Mouse (Mus musculus) NIH3T3 (cell line): ENCODE data around the gene Zc2hc1b.

ENCODE experiments used
- DNase-seq: peaks from one replicate; pipeline ENCODE4 v3.0.0-alpha.2; 2012; ENCODE audit warnings: low read depth

Zc2hc1b gene

DNA sequence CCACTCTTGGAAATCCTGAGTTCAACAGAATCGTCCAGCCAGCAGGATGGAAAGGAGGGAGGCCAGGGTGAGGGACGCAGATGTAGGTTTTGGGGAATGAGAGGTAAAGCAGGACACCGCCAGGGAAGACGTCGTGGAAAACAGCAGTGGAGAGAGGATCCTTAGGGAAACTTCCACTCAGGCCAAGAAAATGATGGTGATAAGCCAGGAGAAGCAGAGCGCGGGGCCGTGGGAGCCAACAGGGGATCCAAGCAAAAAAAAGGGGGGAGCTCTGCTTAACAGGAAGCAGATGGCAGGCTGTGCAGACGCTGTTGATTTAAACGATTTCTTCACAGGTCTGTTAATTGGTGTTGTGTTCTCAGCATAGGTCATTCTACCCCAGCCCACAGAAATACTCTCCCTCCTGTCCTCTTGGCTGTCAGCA is 5.0 kb downstream of the Zc2hc1b start:
- DNase-seq, result peak; percentile 23

DNA sequence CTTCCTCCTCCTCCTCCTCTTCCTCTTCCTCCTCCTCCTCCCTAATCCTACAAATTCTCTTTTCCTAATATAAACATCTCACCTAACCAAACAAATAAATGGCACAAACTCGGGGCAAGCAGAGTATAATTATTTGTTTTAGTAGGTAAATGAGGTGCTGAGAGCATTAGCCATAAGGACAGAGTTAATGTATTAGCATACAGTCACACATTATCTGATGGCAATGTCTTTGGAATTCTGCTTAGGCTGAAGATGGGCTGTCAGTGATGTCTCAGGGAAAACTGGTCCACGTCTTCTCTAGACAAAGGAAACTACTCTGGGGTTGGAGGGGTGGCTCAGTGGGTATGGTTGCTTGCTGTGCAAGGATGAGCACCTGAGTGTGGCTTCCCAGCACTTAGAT is 6.4 kb downstream of the Zc2hc1b start:
- no peak for DNase-seq

DNA sequence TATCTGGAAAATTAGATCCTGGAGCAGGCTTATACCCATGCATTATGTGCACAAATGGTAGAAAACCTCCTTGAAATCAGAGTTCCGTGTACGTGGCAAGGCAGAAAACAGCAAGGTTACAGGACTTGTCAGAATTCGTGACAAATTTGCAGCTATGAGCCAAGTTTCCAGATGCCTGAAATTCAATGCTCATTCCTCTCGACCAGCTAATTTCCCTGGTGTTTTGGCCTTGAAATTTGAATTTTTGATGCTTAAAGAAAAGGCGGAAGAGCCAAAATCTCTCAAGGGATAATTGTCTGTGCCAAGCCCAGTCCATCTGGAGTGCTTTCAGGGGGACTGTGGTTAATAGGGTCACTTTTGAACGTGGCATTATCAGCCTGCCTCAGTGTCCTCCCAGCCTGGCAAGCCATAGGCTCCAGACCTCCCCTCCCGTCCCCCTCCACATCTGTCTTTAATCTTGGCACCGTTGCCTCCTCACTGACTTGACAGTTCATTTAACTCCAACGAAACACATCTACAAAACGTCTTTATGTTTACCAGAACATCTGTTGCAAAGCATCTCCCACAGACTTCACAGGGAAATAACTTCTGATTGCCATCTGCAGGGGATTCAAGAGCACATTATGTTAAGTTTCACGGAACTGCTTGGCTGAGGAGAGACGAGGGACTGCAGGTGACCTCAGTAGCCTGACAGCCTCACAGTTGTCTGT is 6.9 kb downstream of the Zc2hc1b start:
- peak; percentile 78 for DNase-seq

DNA sequence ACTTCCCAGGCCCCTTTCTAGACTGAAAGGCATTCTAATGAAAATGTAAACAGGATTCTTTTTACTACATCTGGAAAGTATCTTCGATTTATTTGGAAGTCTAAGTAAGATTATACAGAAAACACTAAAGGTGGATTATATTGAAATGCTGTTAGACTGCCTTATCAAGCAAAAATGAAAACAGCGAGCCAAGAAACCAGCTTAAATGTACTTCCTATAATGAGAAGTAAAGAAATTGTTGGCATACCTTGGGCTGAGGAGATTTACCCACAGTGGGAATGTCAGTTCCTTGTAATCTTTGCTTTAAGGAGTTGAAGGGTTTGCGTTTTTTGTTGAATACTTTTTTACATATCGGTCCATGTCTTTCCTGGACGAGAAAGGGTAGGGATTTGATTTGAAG is 9.4 kb downstream of the Zc2hc1b start:
- no peak for DNase-seq

DNA sequence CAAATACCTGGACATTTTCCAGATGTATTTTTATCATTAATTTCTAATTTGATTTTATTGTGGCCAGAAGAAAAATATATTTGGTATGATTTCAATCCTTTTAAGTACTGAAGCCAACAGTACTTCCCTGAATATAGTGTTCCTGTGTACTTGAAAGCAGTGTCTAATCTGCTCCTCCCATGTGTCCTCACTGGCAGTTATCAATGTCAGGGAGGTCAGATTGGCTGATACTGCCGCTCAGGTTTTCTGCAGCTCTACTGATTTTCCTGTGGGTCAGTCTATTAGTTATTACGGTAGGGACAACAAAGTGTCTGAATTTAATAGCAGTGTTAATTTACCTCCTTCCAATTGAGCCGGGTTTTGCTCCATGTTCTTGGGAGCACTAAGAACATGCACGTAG is 15.8 kb downstream of the Zc2hc1b start:
- DNase-seq, result no peak

DNA sequence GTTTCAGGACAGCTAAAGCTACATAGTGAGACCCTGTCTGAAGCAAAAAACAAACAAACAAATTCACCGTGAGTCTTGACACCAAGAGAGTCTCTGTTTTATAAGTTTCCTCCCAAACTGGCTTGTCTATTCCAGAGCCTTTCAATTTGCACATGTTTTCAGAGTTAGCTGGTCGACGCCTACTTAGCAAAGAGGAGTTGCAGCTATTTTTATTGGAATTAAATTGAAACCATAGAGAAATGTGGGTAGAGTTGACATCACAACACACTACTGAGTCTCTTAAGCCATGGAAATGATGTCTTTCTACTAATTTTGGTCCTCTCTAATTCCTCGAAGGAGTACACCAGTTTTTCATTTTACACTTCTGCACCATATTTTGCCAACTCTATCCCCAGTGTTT is 16.9 kb downstream of the Zc2hc1b start:
- DNase-seq, result no peak

DNA sequence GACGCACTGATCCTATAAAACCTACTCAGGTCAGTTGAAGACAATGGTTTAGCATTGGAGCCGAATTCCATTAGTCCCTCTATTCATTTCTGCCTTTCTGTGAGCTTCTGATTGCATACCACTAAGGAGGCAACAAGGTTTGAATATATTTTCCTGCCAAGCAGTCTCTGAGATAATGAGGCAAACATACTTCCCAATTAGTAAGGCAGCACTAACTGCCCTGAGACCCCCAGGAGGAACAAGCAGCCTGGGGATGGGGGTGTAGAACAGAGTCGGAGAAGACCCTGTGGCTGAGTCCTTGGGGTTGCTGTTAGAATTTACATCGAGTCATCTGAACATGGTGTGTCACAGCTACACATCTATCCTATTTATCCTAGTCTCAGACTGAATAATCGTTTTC is 22.4 kb downstream of the Zc2hc1b start:
- no peak for DNase-seq

DNA sequence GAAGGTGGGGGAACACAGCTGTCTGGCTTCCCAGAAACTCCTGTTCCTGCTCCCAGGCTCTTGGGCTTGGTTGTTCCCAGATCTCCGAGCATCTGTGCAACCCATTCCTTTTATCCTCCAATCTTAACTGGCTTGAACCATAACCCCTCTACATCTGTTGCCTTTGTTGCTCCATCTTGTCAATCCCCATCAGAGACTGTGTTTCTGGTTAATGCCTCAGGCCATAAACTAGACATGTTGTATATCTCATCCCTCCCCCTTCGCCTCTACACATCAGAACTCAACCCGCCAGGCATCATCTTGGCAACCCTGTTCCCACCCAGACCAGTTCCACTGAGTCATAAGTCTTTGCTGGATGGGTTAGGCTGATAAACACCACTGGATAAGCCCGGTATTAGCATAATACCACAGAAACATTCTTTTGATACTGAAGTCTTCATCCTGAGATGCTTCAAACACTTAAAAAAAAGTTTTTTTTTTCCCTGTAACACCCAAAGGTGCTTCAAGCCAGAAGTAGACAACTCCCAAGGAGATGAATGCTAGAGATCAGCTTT is 24.9 kb downstream of the Zc2hc1b start:
- no peak for DNase-seq

DNA sequence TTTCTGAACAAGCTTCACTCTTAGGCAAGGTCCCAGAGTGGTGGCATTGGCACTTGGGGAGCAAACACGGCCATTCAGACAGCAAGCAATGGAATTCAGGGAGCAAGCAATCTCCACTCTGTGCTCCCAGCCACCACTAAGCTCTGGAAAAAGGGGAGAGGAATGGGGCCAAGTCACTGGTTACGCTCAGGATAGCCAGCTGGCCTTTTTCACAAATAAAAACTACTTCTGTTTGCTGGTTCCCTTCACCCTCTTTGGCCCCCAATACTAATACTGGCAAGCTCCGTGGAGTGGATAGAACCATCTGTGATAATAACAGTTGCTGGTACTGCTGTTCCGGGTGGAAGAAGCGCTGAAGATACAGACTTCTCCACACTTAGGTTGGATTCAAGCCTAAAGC is 26.5 kb downstream of the Zc2hc1b start:
- DNase-seq, result no peak

DNA sequence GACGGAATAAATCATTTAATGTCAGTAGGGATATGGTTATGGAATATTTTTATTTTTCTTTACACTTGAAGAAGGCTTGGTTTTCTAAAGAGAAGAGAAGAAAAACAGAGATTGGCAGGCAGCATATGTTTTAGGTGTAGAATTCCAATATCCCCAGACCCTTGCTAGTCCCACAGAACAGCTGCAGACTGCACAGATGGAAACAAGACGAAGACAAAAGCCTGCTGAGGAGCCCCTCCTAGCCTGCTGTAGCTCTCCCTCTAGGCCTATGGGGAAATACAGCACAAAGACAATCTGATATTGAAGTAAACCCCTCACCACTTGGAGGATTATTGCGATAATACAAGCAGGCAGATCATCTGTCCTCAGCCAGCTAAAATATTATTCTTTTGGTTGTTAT is 27.4 kb downstream of the Zc2hc1b start:
- no peak for DNase-seq

DNA sequence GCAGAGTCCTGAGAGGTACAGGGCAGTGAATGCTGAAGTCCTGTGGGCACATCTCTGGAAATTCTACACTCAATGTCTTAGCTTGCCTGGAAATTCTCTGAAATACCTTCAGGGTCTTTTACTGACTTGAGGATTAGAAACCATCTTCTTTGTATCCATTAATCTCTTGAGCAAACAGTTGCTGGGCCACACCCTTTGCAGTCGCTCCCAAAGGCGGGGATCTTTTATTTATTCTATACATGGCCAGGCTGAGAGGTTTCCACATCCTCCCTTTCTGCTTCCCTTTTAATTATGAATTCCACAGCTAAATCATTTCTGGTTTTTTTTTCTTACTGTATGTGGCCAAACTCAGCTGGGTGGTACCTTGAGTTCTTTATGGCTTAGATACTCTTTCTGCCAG is 37.4 kb downstream of the Zc2hc1b start:
- DNase-seq, result no peak

DNA sequence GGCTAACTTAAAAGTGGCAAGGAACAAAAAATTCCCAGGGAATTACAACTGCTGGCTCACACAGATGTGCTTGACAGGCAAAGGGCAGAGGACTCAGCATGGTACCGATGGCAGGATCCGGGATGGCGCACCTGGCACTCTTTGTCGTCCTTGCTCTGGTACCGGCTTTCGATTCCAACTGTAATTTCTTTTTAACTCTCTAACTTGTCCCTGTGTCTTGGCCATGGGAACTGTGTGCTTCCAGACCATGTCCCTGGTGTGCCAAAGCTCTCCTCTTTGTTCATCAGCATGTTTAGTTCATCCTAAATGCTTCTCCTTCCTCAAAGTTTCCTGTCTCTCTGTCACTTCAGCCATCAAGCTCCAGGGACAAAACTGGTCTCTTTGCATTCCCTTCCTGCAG is 39.9 kb downstream of the Zc2hc1b start:
- DNase-seq, result no peak

DNA sequence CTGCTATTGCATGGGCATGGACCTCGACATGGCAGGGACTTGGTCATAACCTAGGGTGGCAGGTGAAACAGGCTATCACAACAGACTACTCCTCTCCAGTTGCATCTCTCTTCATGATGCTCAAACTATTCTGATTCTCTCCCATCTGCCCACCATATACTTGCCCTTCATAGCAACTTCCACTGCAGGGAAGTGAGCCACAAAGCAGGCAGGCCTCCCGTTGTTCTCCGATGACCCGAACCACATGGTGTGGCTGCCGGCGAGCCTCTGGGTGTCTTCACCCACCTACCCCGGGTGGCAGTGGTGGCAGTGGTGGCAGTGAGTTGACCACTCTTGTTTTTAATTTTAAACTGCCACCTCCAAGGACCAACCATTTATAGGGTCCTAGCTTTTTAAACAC is 42.1 kb downstream of the Zc2hc1b start:
- DNase-seq, result no peak

DNA sequence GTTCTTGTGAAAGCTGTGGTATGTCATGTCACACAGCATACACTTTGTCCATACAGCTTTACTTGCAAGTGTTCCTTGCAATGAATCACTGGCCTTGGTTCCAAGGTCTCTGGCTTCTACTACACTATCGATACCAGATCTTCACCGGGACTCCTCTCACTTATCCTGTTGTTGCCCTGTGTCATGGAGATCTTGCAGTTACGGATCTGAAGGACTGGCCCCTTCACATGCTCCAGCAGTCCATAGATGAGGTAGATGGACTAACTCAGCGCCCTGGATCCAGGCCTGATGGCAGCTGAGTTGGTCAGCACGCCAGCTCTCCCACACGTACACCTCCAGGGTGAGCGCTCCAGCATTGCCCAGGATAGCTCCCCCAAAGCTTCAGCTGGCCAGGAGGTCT is 42.5 kb downstream of the Zc2hc1b start:
- no peak for DNase-seq

DNA sequence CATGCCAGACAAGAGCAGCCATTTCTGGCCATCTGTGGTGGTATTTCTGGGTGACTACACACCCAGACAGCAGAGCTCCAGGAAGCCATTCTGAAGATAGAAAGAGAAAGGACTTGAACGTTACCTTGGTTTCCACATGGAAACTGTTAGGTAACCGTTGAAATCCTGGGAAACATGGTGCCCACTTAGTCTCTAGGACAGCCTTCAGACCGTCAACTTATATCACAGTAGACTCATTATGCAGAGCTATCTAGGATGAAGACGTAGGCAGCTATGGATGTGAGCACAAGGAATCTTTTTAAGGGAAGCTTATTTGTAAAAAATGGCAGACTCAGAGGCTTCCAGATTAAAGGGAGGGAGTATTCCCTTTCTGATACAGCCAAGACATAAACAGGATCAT is 44.0 kb downstream of the Zc2hc1b start:
- DNase-seq, result no peak

DNA sequence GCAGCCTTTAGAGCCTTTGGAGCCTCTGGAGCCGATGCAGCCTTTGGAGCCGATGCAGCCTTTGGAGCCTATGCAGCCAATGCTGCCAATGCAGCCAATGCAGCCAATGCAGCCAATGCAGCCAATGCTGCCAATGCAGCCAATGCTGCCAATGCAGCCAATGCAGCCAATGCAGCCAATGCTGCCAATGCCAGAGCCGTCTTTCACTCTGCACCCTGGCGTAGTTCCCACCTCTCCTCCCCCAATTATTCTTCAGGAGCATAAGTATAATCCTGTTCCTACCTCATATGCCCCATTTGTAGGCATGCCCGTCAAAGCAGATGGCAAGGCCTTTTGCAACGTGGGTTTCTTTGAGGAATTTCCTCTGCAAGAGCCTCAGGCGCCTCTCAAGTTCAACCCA is 49.9 kb downstream of the Zc2hc1b start:
- DNase-seq, result no peak

DNA sequence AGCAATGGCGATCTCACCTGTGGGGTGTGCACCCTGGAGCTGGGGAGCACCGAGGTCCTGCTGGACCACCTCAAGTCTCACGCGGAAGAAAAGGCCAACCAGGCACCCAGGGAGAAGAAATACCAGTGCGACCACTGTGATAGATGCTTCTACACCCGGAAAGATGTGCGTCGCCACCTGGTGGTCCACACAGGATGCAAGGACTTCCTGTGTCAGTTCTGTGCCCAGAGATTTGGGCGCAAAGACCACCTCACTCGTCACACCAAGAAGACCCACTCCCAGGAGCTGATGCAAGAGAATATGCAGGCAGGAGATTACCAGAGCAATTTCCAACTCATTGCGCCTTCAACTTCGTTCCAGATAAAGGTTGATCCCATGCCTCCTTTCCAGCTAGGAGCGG is 50.5 kb downstream of the Zc2hc1b start:
- peak; percentile 33 for DNase-seq

DNA sequence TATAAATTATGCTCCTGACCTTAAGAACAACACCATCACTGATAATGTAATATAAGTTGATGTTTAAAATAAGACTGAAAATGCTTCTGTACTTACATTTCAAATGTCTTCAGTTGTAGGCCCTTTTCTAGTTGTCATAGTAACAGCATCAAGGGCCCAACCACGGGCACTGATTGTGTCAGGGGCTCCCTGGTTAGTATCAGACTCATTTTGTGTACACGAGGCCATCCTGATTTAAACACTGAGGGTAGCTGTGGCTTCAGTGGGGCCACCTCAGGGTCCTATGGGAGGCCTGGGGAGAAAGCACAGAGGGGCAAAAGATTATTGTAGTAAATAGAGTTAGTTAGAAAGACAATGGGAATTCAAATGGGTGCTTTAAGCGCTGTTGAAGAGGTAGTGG is 52.0 kb downstream of the Zc2hc1b start:
- DNase-seq, result no peak

DNA sequence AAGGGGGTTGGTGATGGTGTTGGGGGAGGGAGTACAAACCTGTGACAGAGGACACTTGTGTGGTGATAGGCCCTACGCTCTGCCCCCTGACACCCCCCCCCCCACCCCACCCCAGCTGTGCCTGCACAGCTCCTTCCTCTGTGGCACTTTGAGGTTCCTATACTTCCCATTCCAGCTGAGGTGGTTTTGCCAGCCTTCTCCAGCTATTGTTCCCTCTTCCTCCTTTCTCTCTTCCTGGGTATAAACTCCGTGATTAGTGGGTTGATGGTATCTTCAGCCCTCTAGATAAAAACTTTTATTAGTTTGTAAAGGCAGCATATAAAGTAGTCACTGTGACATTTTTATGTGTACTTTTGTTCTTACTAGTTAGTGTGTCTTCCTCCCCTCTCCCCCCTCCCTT is 58.5 kb downstream of the Zc2hc1b start:
- no peak for DNase-seq

DNA sequence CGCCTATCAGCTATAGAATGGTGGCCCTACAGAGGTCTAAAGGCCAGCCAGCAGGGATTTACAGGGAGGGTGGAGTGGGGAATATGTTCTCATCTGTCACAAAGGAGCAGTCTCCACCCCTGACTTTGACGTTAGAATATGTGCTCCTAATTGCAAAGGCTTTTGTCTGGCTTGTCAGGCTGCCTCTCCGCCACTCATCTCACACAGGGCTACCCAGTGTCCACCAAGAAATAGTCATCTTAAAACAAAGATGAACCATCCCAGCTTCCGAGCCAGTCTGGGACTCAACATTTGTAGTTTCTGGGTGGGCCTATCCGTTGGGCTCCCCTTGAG is 59.1 kb downstream of the Zc2hc1b start:
- no peak for DNase-seq

DNA sequence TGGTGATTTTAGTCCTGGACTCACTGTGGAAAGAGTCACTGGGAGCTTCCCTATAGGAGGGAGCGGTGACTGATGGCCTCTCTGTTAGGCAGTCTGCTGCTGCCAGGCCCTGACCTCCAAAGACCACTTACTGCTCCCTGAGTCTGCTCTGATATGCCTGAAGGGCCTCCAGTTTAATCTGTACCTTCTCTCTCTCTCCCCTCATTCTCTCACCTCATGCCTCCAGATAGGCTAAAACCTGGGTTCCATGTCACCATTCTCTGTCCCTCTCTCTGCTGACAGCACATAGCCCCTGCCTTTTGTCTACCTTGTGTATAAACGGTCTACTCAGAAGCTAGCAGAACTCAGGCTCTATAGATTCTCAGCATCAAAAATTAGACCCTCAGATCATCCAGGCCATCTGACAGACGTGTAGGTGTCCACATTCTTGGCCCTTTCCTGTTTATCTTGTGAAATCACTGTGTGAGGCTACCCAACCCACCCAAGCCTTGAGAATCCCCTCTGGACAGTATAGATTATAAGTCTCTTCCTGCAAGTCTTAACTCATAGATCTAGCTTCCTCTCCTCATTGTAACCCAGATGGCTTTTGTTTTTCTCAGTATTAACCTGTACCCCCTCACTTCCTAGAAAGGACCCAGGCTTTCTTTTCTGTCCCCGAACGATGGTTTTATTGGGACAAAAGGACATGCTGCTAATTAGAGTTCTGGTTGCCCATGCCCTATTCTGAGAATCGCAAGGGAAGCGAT is 59.6 kb downstream of the Zc2hc1b start:
- no peak for DNase-seq

DNA sequence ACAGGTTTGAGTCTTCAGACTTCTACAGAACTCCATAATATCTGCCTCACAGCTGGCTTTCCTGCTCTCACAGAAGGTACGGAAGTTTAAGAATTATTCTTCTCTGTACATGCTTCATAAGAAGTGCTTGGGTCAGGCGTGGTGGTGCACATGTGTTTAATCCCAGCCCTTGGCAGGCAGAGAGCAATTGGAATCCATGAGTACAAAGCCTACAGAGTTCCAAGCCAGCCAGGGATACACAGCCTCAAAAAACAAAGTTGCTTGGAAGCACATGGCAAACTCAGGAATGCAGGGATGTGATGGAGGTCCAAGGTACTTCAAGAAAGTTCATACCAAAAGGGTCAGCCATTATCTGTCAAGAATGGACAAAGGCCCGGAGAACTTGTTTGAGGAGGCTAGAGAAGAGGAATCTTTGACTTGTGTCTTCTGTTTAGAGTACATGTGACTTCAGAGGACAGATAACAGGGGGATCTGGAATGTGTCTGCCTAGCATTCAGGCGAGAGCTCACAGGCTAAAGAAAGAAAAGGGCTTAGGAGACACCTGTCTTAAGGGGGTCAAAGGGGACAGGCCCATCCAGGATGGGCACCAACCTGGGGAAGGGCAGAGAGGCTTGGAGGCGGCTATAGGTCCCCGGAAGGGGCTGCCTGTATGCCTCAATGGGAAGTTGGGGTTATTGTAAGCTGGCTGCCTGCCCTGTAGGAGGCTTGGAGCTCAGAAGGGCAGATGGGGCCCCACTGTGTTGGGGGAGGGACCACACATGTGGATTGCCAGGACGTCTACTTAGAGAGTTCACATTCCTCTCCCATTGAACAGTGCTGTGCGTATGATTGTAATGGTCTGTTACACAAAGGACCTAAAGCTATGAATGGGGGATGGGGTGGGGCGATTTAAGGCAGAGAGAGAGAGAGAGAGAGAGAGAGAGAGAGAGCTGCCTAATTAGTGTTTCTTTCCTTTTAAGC is 60.8 kb downstream of the Zc2hc1b start:
- no peak for DNase-seq

DNA sequence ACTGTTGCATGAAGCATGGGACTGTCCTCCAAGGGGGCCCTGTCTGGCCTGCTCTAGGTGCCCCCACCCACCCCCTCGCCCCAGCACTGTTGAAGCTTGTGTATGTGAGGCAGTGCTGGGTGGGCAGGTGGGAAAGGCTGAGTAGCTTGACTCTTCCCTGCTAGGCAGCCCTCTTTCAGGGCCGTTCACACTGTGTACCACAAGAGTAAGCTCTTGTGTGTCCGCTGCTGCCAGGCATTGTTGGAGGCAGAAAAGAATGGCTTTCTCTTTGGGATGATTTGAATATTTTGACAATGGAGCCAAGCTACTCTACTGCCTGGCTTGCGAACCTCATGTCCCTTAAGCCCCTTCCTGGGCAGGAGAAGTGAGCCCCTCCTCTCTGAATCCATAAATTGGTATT is 62.8 kb downstream of the Zc2hc1b start:
- no peak for DNase-seq
